Mouse (Mus musculus) gastrocnemius, adult 18-20 months (tissue): ENCODE results near the gene Stx19. TPM values are rescaled to one million over a fixed set of nuclear protein-coding genes. Genes with fewer than 3 reads are reported as not detected.

Experiments
- DNase-seq: peaks from one replicate; pipeline ENCODE4 v3.0.0; 2021; ENCODE audit warnings: low spot score
- long read RNA-seq, 2 experiments: library from polyadenylated mRNA; stranded (forward); transcript quantifications; one replicate each; pipeline ENCODE4 v2.0.0; 2021
- total RNA-seq, 2 experiments: library from RNA; stranded (reverse); gene quantifications; 2 replicates each; pipeline ENCODE4 v1.2.3; 2021

Gene Stx19
- not detected for total RNA-seq
- long read RNA-seq, experiment 1 = 0 reads
- long read RNA-seq, experiment 2 = 0 reads

- no peak for DNase-seq
Observed at GRCm38 (mm10) chr16:62814491-62814890, at the start of gene Stx19. Gene Stx19 (plus strand): TSS chr16:62814676.

DNA sequence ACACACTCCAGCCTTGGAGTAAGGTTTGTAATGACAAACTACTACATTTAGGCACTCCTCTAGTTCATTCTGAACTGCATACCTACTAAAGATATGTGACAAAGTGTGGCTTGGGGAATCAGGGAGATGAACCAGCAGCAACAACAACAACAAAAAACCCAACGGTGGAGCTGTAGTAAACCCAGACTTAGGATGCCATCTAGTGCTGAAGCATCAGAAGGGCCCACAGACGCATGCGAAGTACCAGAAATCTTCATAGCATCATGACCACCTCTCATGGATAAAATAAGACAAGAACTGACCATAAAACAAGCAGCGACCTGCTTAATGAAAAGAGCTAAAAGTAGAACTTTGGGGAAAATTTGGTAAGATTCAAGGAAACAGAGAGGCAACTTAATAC lies 41.0 kb upstream of the Stx19 start:
- no peak for DNase-seq

DNA sequence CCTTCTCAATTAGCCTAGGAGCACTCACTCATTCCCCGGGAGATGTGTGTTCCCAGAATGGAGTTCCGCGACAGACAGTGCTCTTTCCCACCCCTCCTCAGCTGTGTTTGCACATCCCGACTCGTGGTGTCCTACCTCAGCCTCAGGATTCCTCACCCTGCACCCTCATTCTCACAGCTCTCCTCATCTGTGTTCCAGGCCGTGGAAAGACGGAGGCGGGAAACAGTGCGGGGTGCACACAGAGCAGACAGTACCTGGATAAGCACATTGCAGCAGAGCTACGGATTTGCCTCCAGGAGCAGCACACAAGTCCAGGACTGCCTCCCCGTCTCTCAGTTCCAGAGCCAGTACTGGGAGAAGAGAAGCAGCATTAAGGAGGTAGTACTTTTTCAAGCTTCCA lies 38.4 kb upstream of the Stx19 start:
- no peak for DNase-seq

GRCm38 (mm10) chr16:62778282-62778681 lies 36.2 kb upstream of the Stx19 start:
- DNase-seq = no peak

- no peak for DNase-seq
Observed at GRCm38 (mm10) chr16:62782229-62782628, 32.2 kb upstream of the Stx19 start.

GRCm38 (mm10) chr16:62786621-62787331 lies 27.7 kb upstream of the Stx19 start, which contains the start of gene Nsun3:
Gene Nsun3 (minus strand): TSS chr16:62786818.
- DNase-seq = peak; percentile 94

- no peak for DNase-seq
Observed at GRCm38 (mm10) chr16:62796608-62797007, 17.9 kb upstream of the Stx19 start.

DNA sequence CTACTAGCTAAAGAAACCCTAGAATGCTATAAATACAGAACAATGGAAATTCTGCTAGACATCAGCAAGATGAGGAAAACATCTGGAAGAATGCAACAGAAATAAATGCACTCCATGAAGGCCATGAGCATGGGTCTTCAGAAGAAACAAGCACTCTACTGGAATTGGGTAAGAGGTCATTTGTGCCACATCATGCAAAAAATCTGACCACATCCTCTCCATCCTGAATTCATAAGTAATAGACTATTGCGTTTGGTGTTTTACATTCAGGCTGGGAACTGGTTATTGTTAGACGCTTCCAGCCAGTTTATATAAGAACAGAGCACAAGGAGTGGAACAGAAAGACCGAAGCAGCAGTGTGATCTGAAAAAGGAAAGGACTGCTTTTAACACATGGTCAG lies 15.7 kb upstream of the Stx19 start:
- DNase-seq = no peak

DNA sequence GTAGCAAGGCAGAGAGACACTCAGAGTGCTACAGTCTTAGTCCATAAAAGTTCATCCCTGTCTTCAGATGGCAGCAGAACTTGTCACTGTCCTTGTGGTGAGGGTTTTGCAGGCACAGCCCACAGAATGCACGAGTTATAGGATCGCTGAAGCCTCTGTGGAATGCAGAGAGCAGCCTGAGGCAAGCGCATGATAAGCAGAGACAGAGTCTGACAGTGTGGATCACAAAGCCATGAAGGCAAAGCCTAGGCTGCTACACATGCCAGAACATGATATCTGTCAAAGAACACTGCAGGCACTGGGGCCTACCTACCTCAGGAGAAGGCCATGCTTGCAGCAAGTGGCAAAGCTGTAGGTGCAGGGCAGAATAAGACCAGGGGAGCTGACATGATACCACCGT lies 15.1 kb upstream of the Stx19 start:
- no peak for DNase-seq

DNA sequence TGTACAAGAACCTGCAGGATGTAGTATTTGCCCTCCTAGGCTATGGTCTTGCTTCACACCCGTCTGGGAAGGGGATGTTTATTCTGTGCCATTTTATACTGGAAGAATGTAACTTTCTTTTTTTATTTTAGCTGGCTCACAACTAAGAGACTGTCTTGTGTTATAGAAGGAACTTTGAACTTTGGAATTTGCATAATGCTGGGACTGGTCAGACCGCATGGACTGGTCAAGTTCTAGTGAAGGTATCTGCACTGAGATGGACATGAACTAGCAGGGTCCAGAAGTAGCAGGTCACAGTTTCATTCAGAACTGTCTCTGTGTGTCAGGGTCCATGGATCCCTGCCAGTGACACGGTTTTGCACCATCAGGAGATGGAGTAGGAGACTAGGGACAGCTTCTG lies 14.6 kb upstream of the Stx19 start:
- DNase-seq = no peak

GRCm38 (mm10) chr16:62804621-62805020 lies 9.9 kb upstream of the Stx19 start:
- no peak for DNase-seq

DNA sequence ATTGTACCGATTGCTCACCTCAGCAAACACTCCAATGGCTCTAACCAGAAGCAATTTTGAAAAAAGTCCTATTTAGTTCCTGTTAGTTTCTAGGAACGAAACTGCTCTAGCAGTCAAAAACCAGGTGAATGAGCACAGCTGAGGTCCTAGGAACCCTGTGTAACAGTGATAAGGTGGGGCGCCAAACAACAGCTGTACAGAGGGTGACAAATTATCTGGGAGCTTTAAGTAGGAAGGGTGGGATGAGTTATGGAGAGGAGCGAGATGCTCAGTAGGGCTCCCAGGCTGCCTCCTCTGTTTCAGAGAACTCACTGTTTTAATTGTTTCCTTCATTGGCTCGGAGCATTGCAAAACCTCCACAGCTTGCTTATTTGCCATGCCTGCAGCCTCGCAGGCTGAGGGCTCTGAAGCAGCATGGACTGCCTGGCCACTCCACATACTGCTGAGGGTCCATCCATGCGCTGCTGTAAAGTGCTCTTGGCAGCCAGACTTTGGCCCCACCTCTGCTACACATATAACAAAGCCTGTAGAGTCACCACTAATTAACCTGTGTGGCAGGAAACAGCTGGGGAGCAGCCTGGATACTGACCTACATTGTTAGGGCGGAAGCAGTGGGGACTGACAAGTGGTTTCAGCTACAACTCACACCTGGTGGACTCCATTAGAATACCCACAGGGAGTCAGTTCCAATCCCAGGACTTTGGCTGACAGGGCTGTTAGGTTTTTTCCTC lies 7.1 kb upstream of the Stx19 start:
- DNase-seq = no peak

GRCm38 (mm10) chr16:62810855-62811254 lies 3.6 kb upstream of the Stx19 start:
- no peak for DNase-seq

DNA sequence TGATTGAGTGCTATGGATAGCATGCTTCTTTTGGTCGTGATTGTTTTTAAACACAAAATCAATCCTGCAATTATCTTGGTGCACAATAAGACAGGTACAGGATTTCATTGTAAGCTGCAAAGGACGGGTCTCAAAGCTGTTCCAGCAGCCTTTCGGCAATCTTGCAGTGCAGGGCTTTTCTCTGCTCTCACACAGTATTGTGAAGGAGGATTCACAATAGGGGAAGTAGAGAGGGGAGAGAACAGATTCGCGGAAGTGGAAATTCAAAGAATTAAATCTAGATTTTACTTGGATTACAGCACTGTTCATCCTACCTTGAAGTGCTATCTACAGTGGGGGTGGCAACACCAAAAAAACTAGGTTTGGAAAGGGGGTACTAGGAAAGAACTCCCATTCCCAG lies 686 bp upstream of the Stx19 start:
- no peak for DNase-seq

DNA sequence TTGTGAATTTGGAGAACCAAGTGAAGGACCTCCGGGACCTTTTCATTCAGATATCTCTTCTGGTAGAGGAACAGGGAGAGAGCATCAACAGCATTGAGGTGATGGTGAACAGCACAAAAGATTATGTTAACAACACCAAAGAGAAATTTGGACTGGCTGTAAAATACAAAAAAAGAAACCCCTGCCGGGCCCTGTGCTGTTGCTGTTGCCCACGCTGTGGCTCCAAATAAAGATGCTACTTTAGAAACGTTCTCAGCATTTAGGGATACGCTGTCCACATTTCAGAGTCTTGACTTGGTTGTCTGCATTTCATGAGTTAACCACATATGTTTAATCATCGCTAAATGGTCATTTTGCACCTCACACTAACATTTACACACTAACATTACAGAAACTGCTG lies 8.0 kb downstream of the Stx19 start:
- no peak for DNase-seq

DNA sequence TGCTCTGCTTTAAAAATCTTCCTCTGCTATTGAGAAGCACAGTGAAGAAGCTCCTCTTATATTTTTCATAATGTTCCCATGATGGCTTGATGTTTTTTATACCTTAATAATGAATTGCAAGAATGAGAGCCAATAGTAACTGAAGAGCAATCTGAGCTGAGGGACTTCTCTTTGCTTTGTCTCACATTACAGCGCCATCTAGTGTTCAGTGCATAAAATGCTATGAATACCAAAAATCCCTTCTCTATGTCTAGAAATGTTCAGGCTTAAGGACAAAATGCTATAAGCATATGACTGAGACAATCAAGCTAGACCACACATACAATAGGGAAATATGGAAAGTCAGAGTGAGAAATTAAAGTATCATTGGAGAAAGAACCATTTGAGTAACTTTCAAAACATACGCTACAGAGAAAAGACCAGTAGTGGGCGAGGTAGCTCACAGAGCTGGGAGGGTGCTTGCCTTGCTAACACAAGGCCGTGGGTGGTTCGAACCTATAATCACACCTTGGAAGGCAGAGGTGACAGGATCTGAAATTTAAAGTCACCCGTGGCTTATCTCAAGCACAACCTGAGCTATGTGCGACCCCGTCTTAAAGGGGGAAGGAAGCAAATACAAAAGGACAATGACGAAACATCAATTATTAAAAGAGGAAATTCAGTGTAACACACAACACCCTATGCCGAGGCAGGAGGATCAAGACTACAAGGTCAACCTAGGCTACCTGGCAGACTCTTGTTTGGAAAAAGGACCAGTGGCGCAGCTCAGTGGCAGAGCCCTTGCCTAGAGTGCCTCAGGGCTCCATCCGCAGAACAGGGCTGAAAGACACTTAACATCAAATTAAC lies 11.9 kb downstream of the Stx19 start:
- peak; percentile 12 for DNase-seq

- no peak for DNase-seq
Observed at GRCm38 (mm10) chr16:62832027-62832426, 17.6 kb downstream of the Stx19 start.

- peak; percentile 39 for DNase-seq
Observed at GRCm38 (mm10) chr16:62832481-62832880, 18.0 kb downstream of the Stx19 start.

DNA sequence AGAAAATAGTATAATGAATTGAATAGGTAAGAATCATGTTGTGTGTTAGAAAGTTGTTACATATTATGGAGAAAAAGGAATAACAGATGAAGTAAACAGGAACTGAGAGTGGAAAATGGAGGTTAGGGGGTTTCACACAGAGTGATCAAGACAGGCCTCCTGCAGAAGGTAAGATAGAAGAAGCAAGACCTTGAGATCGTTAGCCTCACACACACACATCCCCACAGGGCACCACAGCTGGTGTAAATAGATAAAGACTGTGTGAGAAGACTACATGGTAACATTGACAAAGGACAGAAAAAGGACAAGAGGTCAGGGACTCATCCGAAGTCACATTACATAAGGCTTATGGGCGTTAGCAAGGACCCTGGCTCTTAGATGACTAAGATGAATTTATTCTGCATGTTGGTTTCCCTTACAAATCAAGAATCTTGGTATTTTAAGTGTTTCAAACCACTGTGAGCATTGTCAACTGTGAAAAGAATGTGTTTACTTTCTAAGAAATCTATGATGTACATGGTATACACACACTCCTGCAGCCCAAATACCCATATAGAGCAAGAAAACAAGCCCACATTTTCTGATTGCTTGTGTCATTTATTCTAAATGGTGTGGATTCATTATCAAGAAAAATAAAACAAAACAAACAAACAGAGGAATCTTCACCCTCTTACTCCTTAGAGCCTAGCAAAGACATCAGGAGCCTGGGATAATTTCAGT lies 19.7 kb downstream of the Stx19 start:
- no peak for DNase-seq

DNA sequence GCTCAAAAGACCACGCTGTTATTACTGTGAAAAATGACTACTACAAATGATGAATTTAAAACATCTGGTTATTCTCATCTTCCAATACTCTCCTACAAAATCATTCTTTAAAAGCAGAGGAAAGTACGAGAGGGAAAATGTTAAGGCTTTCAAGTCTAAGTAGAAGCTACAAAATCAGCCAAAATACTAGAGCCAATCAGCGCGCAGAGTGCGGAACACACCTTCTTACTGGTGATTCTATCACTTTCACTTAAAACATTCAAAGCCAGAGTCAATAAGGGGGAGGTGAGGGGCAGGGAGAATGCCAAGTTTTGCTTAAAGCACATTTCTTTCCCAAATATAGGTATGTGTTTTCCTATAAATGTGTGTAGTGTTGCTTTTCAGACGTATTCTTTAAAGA lies 30.9 kb downstream of the Stx19 start:
- DNase-seq = no peak
